ENCODE assay signal across 10 mouse cellular contexts in the genomic region with DNA sequence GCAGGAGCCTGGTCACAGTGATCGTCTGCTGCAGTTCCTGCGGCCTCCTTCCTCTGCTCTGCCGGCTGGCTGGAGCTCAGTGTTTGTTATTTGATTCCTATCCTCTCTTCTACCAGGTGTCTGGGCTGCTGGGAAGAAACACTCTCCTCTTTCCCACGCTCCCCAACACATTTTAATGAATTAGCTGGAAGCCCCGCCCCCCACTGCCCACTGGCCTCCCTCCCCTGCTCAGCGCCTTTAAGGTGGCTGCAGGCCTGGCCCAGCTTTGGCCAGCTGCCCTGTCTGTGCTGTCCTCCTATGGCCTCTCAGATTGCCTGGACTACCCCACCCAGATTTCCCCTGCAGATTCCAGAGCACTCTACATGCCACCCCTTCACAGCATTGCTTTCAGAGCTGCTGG. TPM values are rescaled to one million over a fixed set of nuclear protein-coding genes. Genes with fewer than 3 reads are reported as not detected.
DNase-seq lines count a peak whose midpoint lies in the region; ATAC-seq lines count a peak whose summit lies in the region.
"Had no signal": no experiment of that assay in that cellular context is flagged by ENCODE, and none has a peak within 500 bp of the region (broad histone marks: within the 10 kb centered on the region; RNA-seq: fewer than 3 reads in every experiment).

No protein-coding gene starts in this region.

- no peaks in the 10 kb centered on the region for H3K36me3 ChIP-seq in kidney, embryonic 14.5 days (ENCODE audit: control insufficient read depth, insufficient read depth, low read length)

- no peaks in the 10 kb centered on the region for H3K9me3 ChIP-seq in kidney, embryonic 14.5 days (ENCODE audit: control insufficient read depth, low read length)

- H3K9ac ChIP-seq in kidney, embryonic 14.5 days (ENCODE audit: low read depth, low read length) = peak overlapping the region; percentile 38; the same call in 1 of the 2 replicates

- peaks cover 22% of the 10 kb centered on the region for H3K27me3 ChIP-seq in kidney, embryonic 14.5 days (ENCODE audit: control insufficient read depth, insufficient read depth, low read length)

- DNase-seq in 3134 (ENCODE audit: extremely low read depth, insufficient read length, low spot score) (peak; percentile 22), MN1 (ENCODE audit: low spot score) (peak; percentile 62)
- peak; percentile 65 for DNase-seq in gastrocnemius, postnatal 25 days
- peak; percentile 59 for DNase-seq in mesoderm, embryonic 11.5 days (ENCODE audit: low read depth, low spot score)
- no peak for DNase-seq in thymus, postnatal 4 days
- DNase-seq in cerebellum, adult 11-12 months = no peak

- H3K4me2 ChIP-seq in kidney, embryonic 14.5 days (replicated peaks; ENCODE audit: low read depth, low read length) = peak overlapping the region; percentile 27

- peak overlapping the region; percentile 15; the same call in 1 of the 2 replicates for H3K4me3 ChIP-seq in kidney, embryonic 14.5 days (ENCODE audit: low read length)

- peak; percentile 11 for ATAC-seq in kidney, embryonic 14.5 days (ENCODE audit: low FRiP score, low TSS enrichment)

- WGBS in kidney, embryonic 14.5 days = 6% methylated on average over 6 of the region's 6 CpGs

- peaks cover 44% of the 10 kb centered on the region for H3K4me1 ChIP-seq in kidney, embryonic 14.5 days (ENCODE audit: control insufficient read depth, insufficient read depth, low read length)

- H3K27ac ChIP-seq in kidney, embryonic 14.5 days (ENCODE audit: low read depth, low read length) = peak overlapping the region; percentile 73

RNA-seq across cellular contexts. Expression of a gene that starts 2.9 kb away (rescaled TPM):
- 1 to 10 TPM; 3.6 to 6.7 TPM for total RNA-seq in gastrocnemius, postnatal 25 days (2021)
- polyA plus RNA-seq in kidney, embryonic 14.5 days (2014; fragmentation: Nextera tagmentation; extraction: Ambion mirVana) = 8.7 and 21.0 TPM in 2 replicates

RNA-seq across cellular contexts. Expression of a gene that starts 19.0 kb away (rescaled TPM):
- total RNA-seq in gastrocnemius, postnatal 25 days (2021) = 1 to 10 TPM; 1.1 to 1.3 TPM
- 6.8 and 11.3 TPM in 2 replicates for polyA plus RNA-seq in kidney, embryonic 14.5 days (2014; fragmentation: Nextera tagmentation; extraction: Ambion mirVana)

RNA-seq across cellular contexts. Expression of a gene that starts 33.6 kb away (rescaled TPM):
- total RNA-seq in gastrocnemius, postnatal 25 days (2021) = 10 to 100 TPM; 20.5 to 22.3 TPM
- 72.7 and 101 TPM in 2 replicates for polyA plus RNA-seq in kidney, embryonic 14.5 days (2014; fragmentation: Nextera tagmentation; extraction: Ambion mirVana)

RNA-seq across cellular contexts. Expression of a gene that starts 36.8 kb away (rescaled TPM):
- total RNA-seq in gastrocnemius, postnatal 25 days (2021) = not detected
- 0.49 and 0.54 TPM in 2 replicates for polyA plus RNA-seq in kidney, embryonic 14.5 days (2014; fragmentation: Nextera tagmentation; extraction: Ambion mirVana)
- total RNA-seq: adrenal gland, postnatal 36 days had no signal
- polyA plus RNA-seq: large intestine, adult 2 months; spleen, adult 2 months had no signal

RNA-seq across cellular contexts. Expression of a gene that starts 40.9 kb away (rescaled TPM):
- total RNA-seq in gastrocnemius, postnatal 25 days (2021) = not detected
- 0.55 TPM in 1 of 2 replicates, not detected in the other for polyA plus RNA-seq in kidney, embryonic 14.5 days (2014; fragmentation: Nextera tagmentation; extraction: Ambion mirVana)
- total RNA-seq: adrenal gland, postnatal 36 days had no signal
- polyA plus RNA-seq: large intestine, adult 2 months had no signal

Comparison
In these comparisons a context has a peak if more than half of its experiments do, and no peak if none do; other contexts are left out.
1. DNase-seq: peak in 3134 (single experiment), MN1 (single experiment), gastrocnemius, postnatal 25 days (single experiment) and mesoderm, embryonic 11.5 days (single experiment); none in thymus, postnatal 4 days (single experiment) and cerebellum, adult 11-12 months (single experiment).